ENCODE assay signal across 24 mouse cellular contexts in genomic region chrX:56841255-56841654, GRCm38 (mm10). TPM values are rescaled to one million over a fixed set of nuclear protein-coding genes. Genes with fewer than 3 reads are reported as not detected.
DNase-seq lines count a peak whose midpoint lies in the region; ATAC-seq and TF ChIP-seq lines count a peak whose summit lies in the region.
"Had no signal": no experiment of that assay in that cellular context is flagged by ENCODE, and none has a peak within 500 bp of the region (broad histone marks: within the 10 kb centered on the region; RNA-seq: fewer than 3 reads in every experiment).

No protein-coding gene starts in this region.

- no peak overlapping the region for H3K4me2 ChIP-seq in hindbrain, postnatal 0 days (ENCODE audit: low read depth, low read length)
- H3K4me2 ChIP-seq in hindbrain, embryonic 16.5 days (ENCODE audit: low read length), result no peak overlapping the region
- H3K4me2 ChIP-seq: hindbrain, embryonic 12.5 days; liver, embryonic 11.5 days had no signal

- 70% methylated on average over 5 of the region's 5 CpGs for WGBS in hindbrain, postnatal 0 days
- 76% methylated on average over 5 of the region's 5 CpGs for WGBS in hindbrain, embryonic 16.5 days

- no peaks in the 10 kb centered on the region for H3K9me3 ChIP-seq in hindbrain, postnatal 0 days (ENCODE audit: low read length)
- no peaks in the 10 kb centered on the region for H3K9me3 ChIP-seq in hindbrain, embryonic 16.5 days (ENCODE audit: control insufficient read depth, low read length)
- H3K9me3 ChIP-seq: forebrain, embryonic 10.5 days; hindbrain, embryonic 12.5 days had no signal

- peak; percentile 44; the same call in 1 of the 2 replicates for TF ChIP-seq CTCF in hindbrain, postnatal 0 days (IDR thresholded peaks at IDR 0.05; ENCODE audit: low read depth)
- peak; percentile 64 for TF ChIP-seq CTCF in layer of hippocampus, adult 2 months (conservative IDR thresholded peaks at IDR 0.05)

- no peak overlapping the region for H3K27ac ChIP-seq in hindbrain, postnatal 0 days
- H3K27ac ChIP-seq in hindbrain, embryonic 16.5 days (ENCODE audit: low read depth, low read length), result no peak overlapping the region
- no peak overlapping the region for H3K27ac ChIP-seq in layer of hippocampus, adult 2 months
- H3K27ac ChIP-seq: forebrain, embryonic 10.5 days; hindbrain, embryonic 12.5 days had no signal

- ATAC-seq in hindbrain, postnatal 0 days, result no peak
- no peak for ATAC-seq in hindbrain, embryonic 16.5 days
- no peak for ATAC-seq in cerebellum, adult (ENCODE audit: insufficient number of reproducible peaks, low FRiP score, low TSS enrichment)
- ATAC-seq: midbrain, embryonic 16.5 days had no signal

- DNase-seq in hindbrain, postnatal 0 days (ENCODE audit: low spot score), result peak; percentile 44
- peak in 1 of 2 experiments; percentile 16 for DNase-seq in layer of hippocampus, adult 2 months (ENCODE audit: low spot score in 2 of 2)
- DNase-seq in layer of hippocampus, adult 9-10 months (ENCODE audit: low spot score), result no peak
- DNase-seq in 3T3-L1 (ENCODE audit: low read depth, low spot score) (peak; percentile 16), NIH3T3 (ENCODE audit: low read depth) (peak; percentile 2)
- DNase-seq in thymus, postnatal 4 days, result no peak
- DNase-seq: adrenal gland, postnatal 10 days; cerebellum, adult 9-10 months; gastrocnemius, postnatal 25 days; kidney, adult 18-20 months; lung, adult 2 months; thymus, adult 2 months had no signal

- no peaks in the 10 kb centered on the region for H3K36me3 ChIP-seq in hindbrain, postnatal 0 days (ENCODE audit: insufficient read depth, low read length)
- H3K36me3 ChIP-seq in hindbrain, embryonic 16.5 days (ENCODE audit: control insufficient read depth, insufficient read depth, low read length), result no peaks in the 10 kb centered on the region
- H3K36me3 ChIP-seq: forebrain, embryonic 10.5 days; hindbrain, embryonic 12.5 days had no signal

- H3K27me3 ChIP-seq in hindbrain, postnatal 0 days (ENCODE audit: insufficient read depth, low read length), result no peaks in the 10 kb centered on the region
- H3K27me3 ChIP-seq in hindbrain, embryonic 16.5 days (replicated peaks; ENCODE audit: control insufficient read depth, insufficient read depth, low read length), result no peaks in the 10 kb centered on the region
- H3K27me3 ChIP-seq: hindbrain, embryonic 12.5 days had no signal

- no peak overlapping the region for H3K4me3 ChIP-seq in hindbrain, postnatal 0 days (ENCODE audit: low read length)
- no peak overlapping the region for H3K4me3 ChIP-seq in hindbrain, embryonic 16.5 days (ENCODE audit: low read length)
- no peak overlapping the region for H3K4me3 ChIP-seq in layer of hippocampus, adult 2 months
- H3K4me3 ChIP-seq: forebrain, embryonic 10.5 days; hindbrain, embryonic 12.5 days had no signal

- no peak overlapping the region for H3K9ac ChIP-seq in hindbrain, postnatal 0 days (replicated peaks; ENCODE audit: low read length)
- H3K9ac ChIP-seq in hindbrain, embryonic 16.5 days (ENCODE audit: low read depth, low read length), result no peak overlapping the region
- H3K9ac ChIP-seq: hindbrain, embryonic 12.5 days had no signal

- no peaks in the 10 kb centered on the region for H3K4me1 ChIP-seq in hindbrain, postnatal 0 days (ENCODE audit: insufficient read depth, low read length)
- no peaks in the 10 kb centered on the region for H3K4me1 ChIP-seq in hindbrain, embryonic 16.5 days (ENCODE audit: control insufficient read depth, insufficient read depth, low read depth, low read length)
- H3K4me1 ChIP-seq: forebrain, embryonic 10.5 days; hindbrain, embryonic 12.5 days had no signal

RNA-seq across cellular contexts. Expression of gene Map7d3, which starts 19.1 kb away (rescaled TPM):
- not detected in 2 replicates for total RNA-seq in hindbrain, postnatal 0 days (2014; rRNA removed)
- 0.68 and 1.6 TPM in 2 replicates for polyA plus RNA-seq in hindbrain, postnatal 0 days (2015; fragmentation: Nextera tagmentation; extraction: Ambion mirVana)
- polyA plus RNA-seq in hindbrain, embryonic 16.5 days (2015; fragmentation: Nextera tagmentation; extraction: Ambion mirVana), result 0.40 and 0.51 TPM in 2 replicates
- under 1 TPM in 1 of 2 experiments, not detected in 1; 0.15 TPM for total RNA-seq in layer of hippocampus, adult 2 months (2021)
- polyA plus RNA-seq: thymus, adult 2 months had no signal

RNA-seq across cellular contexts. Expression of gene Adgrg4, which starts 28.7 kb away (rescaled TPM):
- total RNA-seq in hindbrain, postnatal 0 days (2014; rRNA removed), result not detected in 2 replicates
- not detected in 2 replicates for polyA plus RNA-seq in hindbrain, postnatal 0 days (2015; fragmentation: Nextera tagmentation; extraction: Ambion mirVana)
- polyA plus RNA-seq in hindbrain, embryonic 16.5 days (2015; fragmentation: Nextera tagmentation; extraction: Ambion mirVana), result not detected in 2 replicates
- total RNA-seq in layer of hippocampus, adult 2 months (2021), result not detected
- total RNA-seq: adrenal gland, postnatal 10 days; ES-E14; gastrocnemius, postnatal 25 days; heart, adult 8-10 months; heart, postnatal 10 days; layer of hippocampus, postnatal 10 days had no signal
- polyA plus RNA-seq: C2C12; embryonic facial prominence, embryonic 14.5 days; forebrain, embryonic 10.5 days; hindbrain, embryonic 12.5 days; liver, embryonic 11.5 days; lung, adult 2 months; midbrain, embryonic 16.5 days; thymus, adult 2 months had no signal

Comparison
In these comparisons a context has a peak if more than half of its experiments do, and no peak if none do; other contexts are left out.
1. DNase-seq: peak in hindbrain, postnatal 0 days (single experiment), 3T3-L1 (single experiment) and NIH3T3 (single experiment); none in layer of hippocampus, adult 9-10 months (single experiment) and thymus, postnatal 4 days (single experiment).